Mouse (Mus musculus) stomach, embryonic 16.5 days (tissue): ENCODE measurements at regions not wholly inside any gene's neighbourhood (a gene's known extent, or its start where the extent isn't known, plus 50 kb on each side); places are given as distances from the start of the nearest gene placed in this dataset.

ENCODE experiments used
- ATAC-seq: fragments of 200-750 bp; cut with Nextera tagmentation; 2 replicates; pipeline ENCODE4 v1.8.0; 2017; ENCODE audit warnings: moderate number of reproducible peaks, moderate TSS enrichment; ENCODE audit not compliant: insufficient read depth, low FRiP score
- H3K27ac ChIP-seq: fragments of 300-500 bp; sonication (generic); 2 replicates; pipeline ENCODE4 v1.5.1; 2014; ENCODE audit warnings: low read length
- H3K27me3 ChIP-seq: fragments of 300-500 bp; sonication (generic); 2 replicates; pipeline ENCODE4 v1.6.1; 2014; ENCODE audit warnings: low read length, control low read depth, mixed read lengths; ENCODE audit not compliant: control insufficient read depth, insufficient read depth
- H3K36me3 ChIP-seq: fragments of 300-500 bp; sonication (generic); 2 replicates; pipeline ENCODE4 v1.6.1; 2014; ENCODE audit warnings: low read length; ENCODE audit not compliant: control insufficient read depth, insufficient read depth
- H3K4me1 ChIP-seq: fragments of 300-500 bp; sonication (generic); 2 replicates; pipeline ENCODE4 v1.6.1; 2014; ENCODE audit warnings: low read length, control low read depth, mixed read lengths; ENCODE audit not compliant: control insufficient read depth, insufficient read depth
- H3K4me2 ChIP-seq: fragments of 300-500 bp; sonication (generic); 2 replicates; pipeline ENCODE4 v1.6.1; 2014; ENCODE audit warnings: low read depth, low read length, mixed read lengths
- H3K4me3 ChIP-seq: fragments of 300-500 bp; sonication (generic); replicated peaks from 2 replicates; pipeline ENCODE4 v1.5.1; 2014; ENCODE audit warnings: mild to moderate bottlenecking, low read length
- H3K9ac ChIP-seq: fragments of 300-500 bp; sonication (generic); 2 replicates; pipeline ENCODE4 v1.6.1; 2014; ENCODE audit warnings: low read length
- H3K9me3 ChIP-seq: fragments of 300-500 bp; sonication (generic); replicated peaks from 2 replicates; pipeline ENCODE4 v1.6.1; 2016; ENCODE audit warnings: low read length, control low read depth; ENCODE audit not compliant: control insufficient read depth
- WGBS: fragments of 180-500 bp; shearing (Covaris S2); extraction: QIAGEN DNeasy Blood & Tissue Kit; methylation state at CpG from one replicate; pipeline ENCODE4 v1.1.7; 2014; 5-methylcytosine and 5-hydroxymethylcytosine counted together

DNA sequence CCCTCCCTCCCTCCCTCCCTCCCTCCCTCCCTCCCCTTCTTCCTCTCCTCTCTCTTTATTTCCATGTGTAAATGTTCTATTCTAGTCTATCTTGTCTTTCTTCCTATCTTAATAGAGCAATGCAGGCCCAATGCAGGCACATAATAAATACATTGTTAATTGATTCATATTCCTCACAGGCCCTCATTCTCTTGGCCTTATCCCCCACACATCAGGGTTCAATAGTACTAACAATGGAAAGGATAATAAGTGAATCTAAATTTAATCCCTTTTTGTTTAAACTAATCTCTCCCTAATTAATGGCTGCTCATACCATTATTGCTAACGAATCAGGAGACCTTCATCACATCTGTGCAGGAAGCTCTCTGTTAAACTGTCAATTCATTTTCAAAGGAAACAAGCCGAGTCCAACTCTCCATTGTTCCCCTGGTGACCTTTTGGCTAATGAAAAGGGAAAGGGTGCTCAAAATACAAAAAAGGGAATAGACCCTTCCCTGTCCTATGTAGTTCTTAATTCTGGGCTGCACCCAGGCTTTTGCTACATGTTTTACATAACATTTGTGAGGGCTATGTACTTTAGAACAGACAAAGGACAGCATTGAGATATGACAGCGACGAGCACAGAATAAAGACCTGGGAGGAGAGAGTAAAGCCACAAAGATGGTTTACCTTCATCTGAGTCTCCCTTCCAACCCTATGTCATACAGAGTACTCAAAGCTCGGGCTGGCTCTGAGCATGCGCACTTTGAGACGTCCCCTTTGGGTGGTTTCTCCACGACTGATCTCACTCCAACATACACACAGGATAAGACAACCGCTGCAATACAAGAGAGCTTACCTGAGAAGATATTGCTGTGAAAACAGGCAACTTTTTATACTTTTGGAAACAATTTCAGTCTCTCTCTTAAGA, 370.3 kb upstream of the Frg1 start:
- no peak for ATAC-seq
- WGBS = 77% methylated on average over 9 of the region's 9 CpGs
- H3K4me1 ChIP-seq = no peaks in the 10 kb centered on the region
- H3K27me3 ChIP-seq = no peaks in the 10 kb centered on the region
- H3K9ac ChIP-seq = no peak overlapping the region
- no peaks in the 10 kb centered on the region for H3K36me3 ChIP-seq
- no peaks in the 10 kb centered on the region for H3K9me3 ChIP-seq
- H3K27ac ChIP-seq = no peak overlapping the region
- H3K4me2 ChIP-seq = no peak overlapping the region
- H3K4me3 ChIP-seq = no peak overlapping the region

DNA sequence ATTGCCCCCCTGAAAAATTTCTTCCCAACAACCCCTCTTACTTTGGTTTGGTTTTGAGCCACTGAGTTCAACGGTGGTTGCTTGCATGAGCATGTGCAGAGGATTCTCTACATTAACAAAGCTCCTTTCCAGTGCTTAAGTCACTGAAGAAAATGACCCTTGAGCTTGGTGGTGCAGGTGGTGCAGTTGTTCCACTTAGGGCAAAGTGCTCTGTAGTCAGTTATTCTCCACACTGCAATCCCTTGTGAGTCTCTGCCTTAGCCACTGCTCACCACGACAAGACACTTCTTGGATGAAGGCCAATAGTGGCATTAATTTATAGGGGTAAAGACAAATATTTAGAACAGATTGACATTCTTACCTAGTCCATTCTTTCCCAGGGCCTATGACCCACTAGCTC, 369.1 kb upstream of the Frg1 start:
- Histone ChIP-seq H3K9me3 (no peaks in the 10 kb centered on the region), H3K9ac (no peak overlapping the region), H3K4me2 (no peak overlapping the region), H3K27me3 (no peaks in the 10 kb centered on the region), H3K4me3 (no peak overlapping the region), H3K36me3 (no peaks in the 10 kb centered on the region), H3K4me1 (no peaks in the 10 kb centered on the region), H3K27ac (no peak overlapping the region)
- ATAC-seq = no peak
- 47% methylated on average over 2 of the region's 2 CpGs for WGBS

DNA sequence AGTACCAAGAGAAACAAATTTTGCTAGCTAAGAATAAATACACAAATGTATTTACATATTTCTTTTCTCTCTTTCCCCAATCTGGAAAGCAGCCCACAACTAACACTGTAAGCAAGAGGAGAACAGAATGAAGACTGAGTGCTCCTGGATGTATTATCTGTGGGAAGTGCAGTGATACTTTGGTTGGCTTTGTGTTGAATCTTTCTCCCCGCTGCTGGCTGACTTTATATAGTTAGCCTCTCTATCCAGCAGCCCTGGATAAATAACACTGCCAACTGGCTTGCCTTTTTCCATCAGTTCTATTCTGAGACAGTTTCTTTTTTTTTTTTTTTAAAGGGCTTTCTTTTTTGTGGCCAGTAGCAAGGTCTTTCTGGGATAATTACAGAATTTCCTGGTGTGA, 366.0 kb upstream of the Frg1 start:
- H3K4me2 ChIP-seq = no peak overlapping the region
- no peaks in the 10 kb centered on the region for H3K36me3 ChIP-seq
- H3K9me3 ChIP-seq = no peaks in the 10 kb centered on the region
- no peaks in the 10 kb centered on the region for H3K4me1 ChIP-seq
- no peak for ATAC-seq
- H3K9ac ChIP-seq = no peak overlapping the region
- no peak overlapping the region for H3K4me3 ChIP-seq
- H3K27ac ChIP-seq = no peak overlapping the region
- 51% methylated on average over 1 of the region's 1 CpGs for WGBS
- H3K27me3 ChIP-seq = no peaks in the 10 kb centered on the region

DNA sequence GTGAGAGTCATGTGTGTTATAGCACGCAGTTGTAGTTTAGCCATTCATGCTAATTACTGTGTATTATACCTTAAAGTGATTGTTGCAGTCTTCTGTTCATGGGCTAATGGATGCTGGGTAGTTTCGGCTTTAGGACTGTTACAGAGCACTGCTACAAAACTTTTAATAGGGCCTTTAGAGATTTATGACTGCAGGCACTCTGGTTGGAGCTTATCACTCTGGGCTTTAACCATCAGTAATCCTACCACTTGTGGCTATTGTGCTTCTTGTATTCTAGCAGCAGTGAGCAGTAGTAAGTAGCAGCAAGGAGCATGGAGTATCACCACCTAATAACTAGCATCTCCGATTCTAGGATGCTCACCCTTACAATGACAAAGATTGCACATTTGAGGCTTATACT, 362.6 kb upstream of the Frg1 start:
- no peak for ATAC-seq
- Histone ChIP-seq H3K27me3 (no peaks in the 10 kb centered on the region), H3K9ac (no peak overlapping the region), H3K4me3 (no peak overlapping the region), H3K27ac (no peak overlapping the region), H3K4me2 (no peak overlapping the region), H3K4me1 (no peaks in the 10 kb centered on the region), H3K36me3 (no peaks in the 10 kb centered on the region), H3K9me3 (no peaks in the 10 kb centered on the region)
- 86% methylated on average over 3 of the region's 3 CpGs for WGBS

DNA sequence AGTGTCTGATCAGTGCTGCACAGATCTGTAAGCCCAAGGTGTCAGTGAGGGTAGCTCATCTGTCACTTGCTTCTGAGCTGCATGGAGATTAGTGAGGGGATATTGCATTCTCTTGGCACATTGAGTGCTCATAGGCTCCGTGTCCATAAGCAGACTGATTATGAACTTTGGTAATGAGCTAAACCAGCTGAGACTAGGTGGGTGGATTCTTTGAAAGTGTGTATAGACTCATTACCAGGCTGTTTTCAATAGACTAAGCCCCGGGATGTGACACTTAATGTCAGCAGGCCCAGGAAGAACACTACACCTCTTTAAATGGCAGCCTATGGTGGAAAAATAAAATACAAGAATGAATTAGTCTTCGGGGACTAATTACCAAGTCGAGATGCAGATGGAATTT, 354.9 kb upstream of the Frg1 start:
- H3K9me3 ChIP-seq = no peaks in the 10 kb centered on the region
- H3K4me1 ChIP-seq = no peaks in the 10 kb centered on the region
- H3K9ac ChIP-seq = no peak overlapping the region
- WGBS = 79% methylated on average over 4 of the region's 4 CpGs
- H3K4me2 ChIP-seq = no peak overlapping the region
- H3K36me3 ChIP-seq = no peaks in the 10 kb centered on the region
- ATAC-seq = no peak
- no peak overlapping the region for H3K27ac ChIP-seq
- no peaks in the 10 kb centered on the region for H3K27me3 ChIP-seq
- no peak overlapping the region for H3K4me3 ChIP-seq

DNA sequence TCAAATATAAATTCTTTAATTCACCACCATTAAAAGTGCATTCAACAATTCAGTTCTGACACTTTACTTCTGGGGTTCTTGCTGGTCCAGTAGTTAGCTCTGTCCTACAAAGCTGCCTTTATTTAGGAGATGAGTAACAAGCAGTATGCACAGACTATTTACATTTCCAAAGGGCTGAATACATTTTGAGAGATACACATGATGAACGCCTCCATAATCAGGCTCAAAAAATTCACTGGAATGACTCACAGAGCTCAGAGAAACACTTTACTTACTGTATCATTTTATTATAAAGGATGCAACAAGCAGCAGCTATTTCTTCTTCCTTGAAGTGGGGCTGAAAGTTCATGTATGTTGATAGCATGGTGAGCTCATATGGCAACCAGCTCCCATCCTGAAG, 336.6 kb upstream of the Frg1 start:
- no peak for ATAC-seq
- Histone ChIP-seq H3K27ac (no peak overlapping the region), H3K27me3 (no peaks in the 10 kb centered on the region), H3K4me2 (no peak overlapping the region), H3K4me3 (no peak overlapping the region), H3K9ac (no peak overlapping the region), H3K4me1 (no peaks in the 10 kb centered on the region), H3K9me3 (no peaks in the 10 kb centered on the region), H3K36me3 (no peaks in the 10 kb centered on the region)
- 74% methylated on average over 1 of the region's 1 CpGs for WGBS

DNA sequence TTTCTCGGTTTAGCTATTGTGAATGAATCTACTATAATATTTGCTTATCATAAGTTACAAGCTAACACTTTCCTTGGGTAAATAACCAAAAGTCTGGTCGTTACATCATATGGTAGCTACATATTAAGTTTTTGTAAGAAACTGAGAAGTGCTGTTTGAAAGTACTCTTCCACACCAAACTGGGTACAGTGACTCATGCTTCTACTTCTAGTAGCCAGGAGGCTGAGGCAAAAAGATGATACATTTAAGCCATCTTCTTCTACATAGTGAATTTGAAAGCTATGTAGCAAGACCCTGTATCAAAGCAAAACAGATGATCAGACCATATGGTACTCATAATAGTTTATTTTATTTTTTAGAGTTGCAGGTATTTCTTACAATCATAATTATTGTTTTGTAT, 335.8 kb upstream of the Frg1 start:
- no peak overlapping the region for H3K9ac ChIP-seq
- 62% methylated on average over 2 of the region's 2 CpGs for WGBS
- ATAC-seq = no peak
- no peaks in the 10 kb centered on the region for H3K4me1 ChIP-seq
- no peaks in the 10 kb centered on the region for H3K27me3 ChIP-seq
- no peaks in the 10 kb centered on the region for H3K9me3 ChIP-seq
- no peak overlapping the region for H3K4me3 ChIP-seq
- no peak overlapping the region for H3K4me2 ChIP-seq
- H3K27ac ChIP-seq = no peak overlapping the region
- H3K36me3 ChIP-seq = no peaks in the 10 kb centered on the region

DNA sequence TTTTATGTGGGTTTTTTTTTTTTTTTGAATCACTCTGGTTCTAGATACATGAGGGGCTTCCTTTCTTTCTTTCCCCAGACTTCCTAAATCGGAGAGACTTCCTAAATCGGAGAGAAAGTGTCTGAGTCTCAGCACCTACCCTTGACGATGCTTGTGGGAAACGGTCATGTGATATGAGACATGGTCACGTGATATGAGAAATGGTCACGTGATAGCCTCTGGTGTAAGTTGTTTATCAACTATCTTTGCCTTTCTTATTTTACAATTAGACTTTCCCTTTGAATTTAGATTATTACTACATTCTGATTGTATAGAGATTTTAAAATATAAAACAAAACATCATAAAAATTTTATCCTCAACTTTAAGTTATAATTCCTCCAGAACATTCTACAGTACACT, 330.1 kb upstream of the Frg1 start:
- WGBS = 91% methylated on average over 6 of the region's 6 CpGs
- H3K4me1 ChIP-seq = no peaks in the 10 kb centered on the region
- no peak overlapping the region for H3K4me3 ChIP-seq
- H3K27me3 ChIP-seq = no peaks in the 10 kb centered on the region
- no peak overlapping the region for H3K27ac ChIP-seq
- H3K4me2 ChIP-seq = no peak overlapping the region
- H3K9ac ChIP-seq = no peak overlapping the region
- no peaks in the 10 kb centered on the region for H3K9me3 ChIP-seq
- no peak for ATAC-seq
- no peaks in the 10 kb centered on the region for H3K36me3 ChIP-seq

DNA sequence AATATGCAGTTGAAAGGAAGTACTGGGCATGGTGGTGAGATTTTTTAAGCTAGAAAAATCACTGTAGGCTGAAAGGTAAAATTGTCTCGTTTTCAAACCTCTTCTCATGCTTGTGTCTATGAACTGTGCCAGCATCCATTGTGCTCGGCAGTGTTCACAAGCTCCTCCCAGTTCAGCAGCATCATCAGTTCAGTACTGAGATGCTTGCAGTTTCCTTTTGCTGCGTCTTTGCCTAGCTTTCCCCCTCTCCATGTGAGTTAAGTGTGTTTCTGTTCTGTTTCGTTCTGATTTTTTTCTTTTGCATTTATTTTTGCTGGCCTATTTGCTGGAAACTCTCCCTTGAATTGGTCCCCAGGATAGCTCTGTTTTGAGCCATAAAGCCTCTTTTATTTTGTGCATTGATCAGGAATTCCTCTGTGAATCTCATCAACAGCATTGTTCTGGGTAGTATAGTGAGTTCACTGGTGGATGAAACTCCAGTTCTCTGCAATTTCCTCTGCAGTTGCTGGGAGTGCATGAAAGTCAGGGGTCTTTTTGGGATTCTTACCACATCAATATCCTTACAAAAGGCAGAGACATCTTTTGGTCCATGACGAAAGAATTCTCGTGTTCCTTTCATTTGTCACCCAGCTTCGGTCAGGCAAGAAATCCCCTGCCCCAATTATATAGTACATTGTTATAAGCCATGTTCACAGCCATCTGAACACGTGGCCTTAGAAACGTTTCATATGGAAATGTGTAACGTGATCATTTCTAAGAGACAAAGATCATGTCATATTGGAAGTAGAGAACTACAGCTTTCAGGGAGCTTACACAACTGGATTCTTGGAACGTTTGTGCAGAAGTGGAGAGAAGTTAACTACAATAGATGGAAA, 326.2 kb upstream of the Frg1 start:
- no peak overlapping the region for H3K27ac ChIP-seq
- H3K36me3 ChIP-seq = no peaks in the 10 kb centered on the region
- no peaks in the 10 kb centered on the region for H3K4me1 ChIP-seq
- H3K9me3 ChIP-seq = no peaks in the 10 kb centered on the region
- no peak for ATAC-seq
- no peaks in the 10 kb centered on the region for H3K27me3 ChIP-seq
- H3K9ac ChIP-seq = no peak overlapping the region
- WGBS = 77% methylated on average over 11 of the region's 11 CpGs
- H3K4me3 ChIP-seq = no peak overlapping the region
- no peak overlapping the region for H3K4me2 ChIP-seq
